Mouse (Mus musculus): ENCODE results near the gene Cdc42se2. TPM values are rescaled to one million over a fixed set of nuclear protein-coding genes. Genes with fewer than 3 reads are reported as not detected.

Gene Cdc42se2
- polyA plus RNA-seq, 1 experiment from 2014 or later, result 118 TPM

GRCm38 (mm10) chr11:54775628-54776366 lies 11.7 kb downstream of the Cdc42se2 start:
- 84% methylated on average over 4 of the region's 4 CpGs for WGBS
- Histone ChIP-seq H3K9ac (replicated peaks) (no peak overlapping the region), H3K4me3 (replicated peaks) (no peak overlapping the region), H3K4me2 (no peak overlapping the region), H3K9me3 (no peaks in the 10 kb centered on the region), H3K27me3 (no peaks in the 10 kb centered on the region), H3K27ac (no peak overlapping the region), H3K4me1 (replicated peaks) (peaks cover 6% of the 10 kb centered on the region; the same call in 1 of the 2 replicates), H3K36me3 (no peaks in the 10 kb centered on the region)
- no peak for ATAC-seq (ENCODE audit: insufficient number of reproducible peaks, insufficient read depth, low FRiP score, low TSS enrichment, low read depth)

DNA sequence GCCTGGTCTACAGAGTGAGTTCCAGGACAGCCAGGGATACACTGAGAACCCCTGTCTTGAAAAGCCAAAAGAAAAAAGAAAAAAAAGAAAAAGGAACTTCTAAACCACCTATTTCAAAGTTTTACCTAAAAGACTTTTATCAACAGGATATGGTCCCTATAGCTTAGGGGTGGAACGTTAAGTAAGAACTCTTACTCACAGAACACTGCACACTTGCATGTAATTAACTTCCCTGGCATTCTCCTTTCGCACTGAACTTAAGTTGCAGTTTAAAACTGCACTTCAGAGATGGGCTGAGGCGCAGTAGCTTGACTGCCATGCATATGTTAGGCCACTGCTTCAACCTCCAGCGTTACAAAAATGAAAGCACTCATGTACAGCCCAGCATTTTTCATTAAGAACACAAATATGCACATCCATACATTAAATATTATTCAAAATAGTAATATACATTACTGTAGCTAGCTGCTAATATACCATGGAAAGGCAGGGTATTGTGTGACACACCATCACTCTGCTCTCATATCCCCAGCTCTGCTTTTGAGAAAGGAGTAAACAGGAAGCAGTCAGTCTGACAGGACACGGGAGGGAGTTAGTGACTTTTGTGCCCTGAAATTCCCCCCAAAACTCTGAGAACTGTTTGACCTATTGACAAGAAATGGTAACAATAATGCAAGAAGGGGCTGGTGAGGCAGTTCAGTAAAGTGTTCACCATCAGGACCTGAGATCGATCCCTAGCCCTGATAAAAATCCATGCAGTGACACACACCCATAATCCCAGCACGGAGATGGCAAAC lies 13.0 kb downstream of the Cdc42se2 start:
- no peak overlapping the region for H3K4me3 ChIP-seq (replicated peaks)
- H3K27ac ChIP-seq, result 0 out of 2 replicates have a peak overlapping the region, but pooled peaks have one; percentile 12
- no peaks in the 10 kb centered on the region for H3K9me3 ChIP-seq
- H3K9ac ChIP-seq (replicated peaks), result no peak overlapping the region
- WGBS, result 77% methylated on average over 7 of the region's 7 CpGs
- H3K4me1 ChIP-seq (replicated peaks), result peaks cover 10% of the 10 kb centered on the region
- no peaks in the 10 kb centered on the region for H3K27me3 ChIP-seq
- no peak overlapping the region for H3K4me2 ChIP-seq
- ATAC-seq (ENCODE audit: insufficient number of reproducible peaks, insufficient read depth, low FRiP score, low TSS enrichment, low read depth), result no peak
- H3K36me3 ChIP-seq, result no peaks in the 10 kb centered on the region

- no peak for ATAC-seq (ENCODE audit: insufficient number of reproducible peaks, insufficient read depth, low FRiP score, low TSS enrichment, low read depth)
- Histone ChIP-seq H3K4me1 (replicated peaks) (peaks cover 13% of the 10 kb centered on the region), H3K36me3 (no peaks in the 10 kb centered on the region), H3K9ac (replicated peaks) (no peak overlapping the region), H3K9me3 (no peaks in the 10 kb centered on the region), H3K4me2 (no peak overlapping the region), H3K27ac (no peak overlapping the region), H3K4me3 (replicated peaks) (no peak overlapping the region), H3K27me3 (no peaks in the 10 kb centered on the region)
These were observed 15.9 kb downstream of the Cdc42se2 start for GRCm38 (mm10) chr11:54771549-54771948.

- WGBS, result 84% methylated on average over 5 of the region's 5 CpGs
- Histone ChIP-seq H3K4me2 (no peak overlapping the region), H3K4me3 (replicated peaks) (no peak overlapping the region), H3K27me3 (no peaks in the 10 kb centered on the region), H3K9me3 (no peaks in the 10 kb centered on the region), H3K4me1 (replicated peaks) (peaks cover 7% of the 10 kb centered on the region; the same call in 1 of the 2 replicates), H3K36me3 (no peaks in the 10 kb centered on the region), H3K9ac (replicated peaks) (no peak overlapping the region), H3K27ac (no peak overlapping the region)
- no peak for ATAC-seq (ENCODE audit: insufficient number of reproducible peaks, insufficient read depth, low FRiP score, low TSS enrichment, low read depth)
These were observed 17.6 kb downstream of the Cdc42se2 start for GRCm38 (mm10) chr11:54769843-54770242.

- WGBS, result 90% methylated on average over 3 of the region's 3 CpGs
These were observed 19.3 kb downstream of the Cdc42se2 start for GRCm38 (mm10) chr11:54768116-54768690.

GRCm38 (mm10) chr11:54764759-54765158 lies 22.7 kb downstream of the Cdc42se2 start:
- Histone ChIP-seq H3K4me1 (replicated peaks) (peaks cover 13% of the 10 kb centered on the region), H3K27ac (no peak overlapping the region), H3K9ac (replicated peaks) (no peak overlapping the region), H3K4me3 (replicated peaks) (no peak overlapping the region), H3K27me3 (no peaks in the 10 kb centered on the region), H3K9me3 (no peaks in the 10 kb centered on the region), H3K4me2 (no peak overlapping the region), H3K36me3 (no peaks in the 10 kb centered on the region)
- 90% methylated on average over 1 of the region's 1 CpGs for WGBS
- no peak for ATAC-seq (ENCODE audit: insufficient number of reproducible peaks, insufficient read depth, low FRiP score, low TSS enrichment, low read depth)

More at GRCm38 (mm10) chr11:54768116-54768690, 19.3 kb downstream of the Cdc42se2 start:
- H3K9me3 ChIP-seq, result no peaks in the 10 kb centered on the region
- H3K4me2 ChIP-seq, result no peak overlapping the region
- H3K9ac ChIP-seq (replicated peaks), result no peak overlapping the region
- no peak overlapping the region for H3K27ac ChIP-seq
- H3K4me3 ChIP-seq (replicated peaks), result no peak overlapping the region
- no peak for ATAC-seq (ENCODE audit: insufficient number of reproducible peaks, insufficient read depth, low FRiP score, low TSS enrichment, low read depth)
- peaks cover 12% of the 10 kb centered on the region for H3K4me1 ChIP-seq (replicated peaks)
- no peaks in the 10 kb centered on the region for H3K36me3 ChIP-seq
- no peaks in the 10 kb centered on the region for H3K27me3 ChIP-seq

- no peak overlapping the region for H3K9ac ChIP-seq (replicated peaks)
- H3K36me3 ChIP-seq, result no peaks in the 10 kb centered on the region
- WGBS, result 70% methylated on average over 3 of the region's 3 CpGs
- no peak overlapping the region for H3K4me3 ChIP-seq (replicated peaks)
- H3K9me3 ChIP-seq, result no peaks in the 10 kb centered on the region
- H3K4me1 ChIP-seq (replicated peaks), result peaks cover 8% of the 10 kb centered on the region
- H3K4me2 ChIP-seq, result no peak overlapping the region
- H3K27ac ChIP-seq, result no peak overlapping the region
- H3K27me3 ChIP-seq, result no peaks in the 10 kb centered on the region
- no peak for ATAC-seq (ENCODE audit: insufficient number of reproducible peaks, insufficient read depth, low FRiP score, low TSS enrichment, low read depth)
These were observed 23.4 kb downstream of the Cdc42se2 start for GRCm38 (mm10) chr11:54764026-54764425.

DNA sequence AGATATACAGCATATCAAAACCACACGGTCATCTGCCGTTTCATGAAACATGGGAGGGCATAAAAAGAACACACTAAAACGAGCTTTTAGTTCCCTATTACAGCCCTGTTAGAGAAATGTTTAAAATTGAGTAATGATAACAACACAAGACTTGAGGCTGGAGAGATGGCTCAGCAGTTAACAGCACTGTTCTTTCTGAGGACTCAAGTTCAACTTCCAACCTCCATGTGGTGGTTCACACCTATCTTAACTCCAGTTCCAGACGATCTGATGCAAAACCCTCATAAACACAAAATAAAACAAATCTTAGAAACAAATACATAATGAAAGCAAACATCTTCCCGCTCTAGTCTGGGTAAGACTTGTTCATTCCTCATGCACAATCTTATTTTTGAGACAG lies 24.7 kb downstream of the Cdc42se2 start:
- WGBS, result 87% methylated on average over 5 of the region's 5 CpGs
- no peaks in the 10 kb centered on the region for H3K27me3 ChIP-seq
- ATAC-seq (ENCODE audit: insufficient number of reproducible peaks, insufficient read depth, low FRiP score, low TSS enrichment, low read depth), result no peak
- no peak overlapping the region for H3K27ac ChIP-seq
- no peaks in the 10 kb centered on the region for H3K36me3 ChIP-seq
- H3K4me3 ChIP-seq (replicated peaks), result no peak overlapping the region
- no peaks in the 10 kb centered on the region for H3K9me3 ChIP-seq
- no peak overlapping the region for H3K4me2 ChIP-seq
- no peak overlapping the region for H3K9ac ChIP-seq (replicated peaks)
- H3K4me1 ChIP-seq (replicated peaks), result peaks cover 8% of the 10 kb centered on the region

DNA sequence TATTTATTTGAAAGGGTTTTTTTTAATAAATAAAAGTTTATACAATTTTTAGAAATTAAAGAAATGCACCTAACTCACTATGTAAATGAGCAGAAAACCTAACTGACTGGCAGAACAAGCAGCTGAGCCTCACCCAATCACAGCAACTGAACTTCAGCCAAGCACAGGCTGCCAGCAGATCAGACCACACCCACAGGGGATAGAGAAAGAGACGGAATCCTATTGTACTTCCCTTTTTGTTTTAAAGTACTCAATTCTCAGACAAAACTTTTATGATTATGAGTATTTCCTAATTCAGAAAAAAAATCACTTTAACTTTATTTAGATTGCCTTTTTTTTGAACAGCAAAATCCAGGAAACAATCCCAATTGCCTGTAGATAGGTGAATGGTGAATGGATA lies 29.5 kb downstream of the Cdc42se2 start:
- H3K4me3 ChIP-seq (replicated peaks), result no peak overlapping the region
- H3K4me2 ChIP-seq, result no peak overlapping the region
- H3K9ac ChIP-seq (replicated peaks), result no peak overlapping the region
- peaks cover 27% of the 10 kb centered on the region for H3K36me3 ChIP-seq
- H3K27ac ChIP-seq, result no peak overlapping the region
- ATAC-seq (ENCODE audit: insufficient number of reproducible peaks, insufficient read depth, low FRiP score, low TSS enrichment, low read depth), result no peak
- no peaks in the 10 kb centered on the region for H3K27me3 ChIP-seq
- peaks cover 12% of the 10 kb centered on the region for H3K4me1 ChIP-seq (replicated peaks)
- 81% methylated on average over 1 of the region's 1 CpGs for WGBS
- no peaks in the 10 kb centered on the region for H3K9me3 ChIP-seq

DNA sequence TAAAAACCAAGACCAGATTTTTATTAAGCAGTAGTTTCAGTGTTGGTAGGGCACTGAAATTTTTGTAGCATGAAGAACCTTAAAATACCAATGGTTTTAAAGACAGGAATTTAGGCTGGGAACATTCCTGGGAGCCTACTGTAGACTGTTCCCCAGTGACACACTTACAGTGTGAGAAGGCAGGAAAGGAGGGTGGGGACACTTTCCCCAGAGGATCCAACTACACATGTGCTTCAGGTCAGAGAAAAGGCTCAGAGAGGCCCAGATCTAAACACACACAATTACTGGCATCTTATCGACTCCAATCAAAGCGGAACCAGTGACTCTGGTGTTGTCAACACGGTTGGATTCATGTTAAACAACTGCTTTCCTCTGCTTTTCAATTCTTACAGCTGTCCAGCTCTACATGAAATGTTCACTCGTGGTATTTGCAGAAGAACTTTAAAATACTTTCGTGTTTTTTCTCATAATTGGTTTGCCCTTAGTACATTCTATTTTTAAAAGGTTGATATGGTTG lies 32.3 kb downstream of the Cdc42se2 start:
- WGBS, result 89% methylated on average over 5 of the region's 5 CpGs

More for the DNA sequence above, 32.3 kb downstream of the Cdc42se2 start:
- Histone ChIP-seq H3K9me3 (no peaks in the 10 kb centered on the region), H3K27ac (0 out of 2 replicates have a peak overlapping the region, but pooled peaks have one; percentile 35), H3K4me3 (replicated peaks) (no peak overlapping the region), H3K36me3 (peaks cover 51% of the 10 kb centered on the region), H3K4me2 (no peak overlapping the region), H3K27me3 (no peaks in the 10 kb centered on the region), H3K9ac (replicated peaks) (no peak overlapping the region), H3K4me1 (replicated peaks) (peaks cover 9% of the 10 kb centered on the region)
- no peak for ATAC-seq (ENCODE audit: insufficient number of reproducible peaks, insufficient read depth, low FRiP score, low TSS enrichment, low read depth)
